Mouse (Mus musculus) kidney, postnatal 0 days (tissue): ENCODE data around the gene Ctc1. TPM values are rescaled to one million over a fixed set of nuclear protein-coding genes. Genes with fewer than 3 reads are reported as not detected.

Experiments
- ATAC-seq: fragments of 200-750 bp; cut with Nextera tagmentation; replicated peaks from 2 replicates; pipeline ENCODE4 v1.8.0; 2017; ENCODE audit warnings: low read depth, moderate number of reproducible peaks, moderate TSS enrichment, moderate library complexity; ENCODE audit not compliant: low FRiP score
- DNase-seq: peaks from one replicate; pipeline ENCODE4 v3.0.0-alpha.2; 2016; ENCODE audit warnings: low spot score
- H3K27ac ChIP-seq: fragments of 300-500 bp; sonication (generic); 2 replicates; pipeline ENCODE4 v1.5.1; 2014; ENCODE audit warnings: mild to moderate bottlenecking
- H3K27me3 ChIP-seq: fragments of 300-500 bp; sonication (generic); 2 replicates; pipeline ENCODE4 v1.6.1; 2014; ENCODE audit warnings: low read length, mixed read lengths; ENCODE audit not compliant: insufficient read depth
- H3K36me3 ChIP-seq: fragments of 300-500 bp; sonication (generic); 2 replicates; pipeline ENCODE4 v1.6.1; 2014; ENCODE audit warnings: low read length, mixed read lengths; ENCODE audit not compliant: insufficient read depth
- H3K4me1 ChIP-seq: fragments of 300-500 bp; sonication (generic); replicated peaks from 2 replicates; pipeline ENCODE4 v1.6.1; 2014; ENCODE audit warnings: antibody characterized with exemption, low read length, mixed read lengths; ENCODE audit not compliant: insufficient read depth
- H3K4me2 ChIP-seq: fragments of 300-500 bp; sonication (generic); 2 replicates; pipeline ENCODE4 v1.6.1; 2014; ENCODE audit warnings: mild to moderate bottlenecking, low read length, moderate library complexity, mixed read lengths
- H3K4me3 ChIP-seq: fragments of 300-500 bp; sonication (generic); replicated peaks from 2 replicates; pipeline ENCODE4 v1.5.1; 2014; ENCODE audit warnings: low read depth, low read length
- H3K9ac ChIP-seq: fragments of 300-500 bp; sonication (generic); 2 replicates; pipeline ENCODE4 v1.6.1; 2014; ENCODE audit warnings: low read depth, low read length
- H3K9me3 ChIP-seq: fragments of 300-500 bp; sonication (generic); replicated peaks from 2 replicates; pipeline ENCODE4 v1.6.1; 2016; ENCODE audit warnings: low read length, inconsistent platforms, mixed read lengths
- CTCF ChIP-seq: IDR thresholded peaks from 2 replicates; pipeline ENCODE4 v1.5.1; 2016; ENCODE audit warnings: antibody characterized with exemption, low read depth, mild to moderate bottlenecking, moderate library complexity
- WGBS: fragments of 180-500 bp; shearing (Covaris S2); extraction: QIAGEN DNeasy Blood & Tissue Kit; methylation state at CpG from one replicate; pipeline ENCODE4 v1.1.7; 2014; 5-methylcytosine and 5-hydroxymethylcytosine counted together
- polyA plus RNA-seq: library from polyadenylated mRNA; unstranded; fragments of >200 nt; fragmentation: Nextera tagmentation; extraction: Ambion mirVana; gene quantifications from 2 replicates; pipeline ENCODE4 v1.2.1, GENCODE M21; 2015

The Ctc1 gene
- polyA plus RNA-seq, 1 experiment from 2014 or later, result 27.6 TPM

- no peaks in the 10 kb centered on the region for H3K9me3 ChIP-seq
- 39% methylated on average over 6 of the region's 6 CpGs for WGBS
- no peaks in the 10 kb centered on the region for H3K27me3 ChIP-seq
- TF ChIP-seq CTCF, result no peak
- H3K4me2 ChIP-seq, result no peak overlapping the region
- H3K27ac ChIP-seq, result peak overlapping the region; percentile 80; the same call in 1 of the 2 replicates
- H3K4me3 ChIP-seq, result no peak overlapping the region
- no peak for DNase-seq
- no peak for ATAC-seq
- no peaks in the 10 kb centered on the region for H3K36me3 ChIP-seq
- no peak overlapping the region for H3K9ac ChIP-seq
- peaks cover 11% of the 10 kb centered on the region; the same call in 1 of the 2 replicates for H3K4me1 ChIP-seq
Observed at GRCm38 (mm10) chr11:69073951-69074775, 58.5 kb downstream of the Ctc1 start.

- no peak for TF ChIP-seq CTCF
- Histone ChIP-seq H3K4me2 (no peak overlapping the region), H3K9me3 (no peaks in the 10 kb centered on the region), H3K9ac (no peak overlapping the region), H3K36me3 (no peaks in the 10 kb centered on the region), H3K4me1 (peaks cover 11% of the 10 kb centered on the region; the same call in 1 of the 2 replicates), H3K4me3 (no peak overlapping the region), H3K27me3 (no peaks in the 10 kb centered on the region), H3K27ac (no peak overlapping the region)
- no peak for DNase-seq
- ATAC-seq, result no peak
- WGBS, result 56% methylated on average over 2 of the region's 2 CpGs
Observed at GRCm38 (mm10) chr11:69074776-69075069, 59.0 kb downstream of the Ctc1 start.

GRCm38 (mm10) chr11:69075764-69076479, 60.2 kb downstream of the Ctc1 start:
- DNase-seq, result no peak

GRCm38 (mm10) chr11:69076572-69076971, 60.9 kb downstream of the Ctc1 start:
- no peaks in the 10 kb centered on the region for H3K4me1 ChIP-seq
- H3K4me2 ChIP-seq, result no peak overlapping the region
- TF ChIP-seq CTCF, result no peak
- ATAC-seq (no peak), DNase-seq (no peak)
- no peak overlapping the region for H3K4me3 ChIP-seq
- WGBS, result 69% methylated on average over 5 of the region's 5 CpGs
- H3K9ac ChIP-seq, result no peak overlapping the region
- no peak overlapping the region for H3K27ac ChIP-seq
- H3K36me3 ChIP-seq, result no peaks in the 10 kb centered on the region
- H3K9me3 ChIP-seq, result no peaks in the 10 kb centered on the region
- H3K27me3 ChIP-seq, result no peaks in the 10 kb centered on the region

More at GRCm38 (mm10) chr11:69075764-69076479, 60.2 kb downstream of the Ctc1 start:
- H3K4me3 ChIP-seq, result no peak overlapping the region
- no peak for TF ChIP-seq CTCF
- 62% methylated on average over 8 of the region's 9 CpGs for WGBS
- no peak overlapping the region for H3K27ac ChIP-seq
- peaks cover 6% of the 10 kb centered on the region; the same call in 1 of the 2 replicates for H3K4me1 ChIP-seq
- H3K27me3 ChIP-seq, result no peaks in the 10 kb centered on the region
- H3K36me3 ChIP-seq, result no peaks in the 10 kb centered on the region
- ATAC-seq, result no peak
- no peaks in the 10 kb centered on the region for H3K9me3 ChIP-seq
- H3K4me2 ChIP-seq, result no peak overlapping the region
- no peak overlapping the region for H3K9ac ChIP-seq

GRCm38 (mm10) chr11:69077316-69077715, 61.6 kb downstream of the Ctc1 start:
- Histone ChIP-seq H3K27ac (no peak overlapping the region), H3K9ac (no peak overlapping the region), H3K4me1 (no peaks in the 10 kb centered on the region), H3K4me3 (no peak overlapping the region), H3K9me3 (no peaks in the 10 kb centered on the region), H3K27me3 (no peaks in the 10 kb centered on the region), H3K36me3 (no peaks in the 10 kb centered on the region), H3K4me2 (no peak overlapping the region)
- 73% methylated on average over 9 of the region's 9 CpGs for WGBS
- ATAC-seq (no peak), DNase-seq (no peak)
- TF ChIP-seq CTCF, result no peak

GRCm38 (mm10) chr11:69078041-69078440, 62.3 kb downstream of the Ctc1 start:
- TF ChIP-seq CTCF, result no peak
- H3K36me3 ChIP-seq, result no peaks in the 10 kb centered on the region
- H3K4me2 ChIP-seq, result no peak overlapping the region
- no peak overlapping the region for H3K4me3 ChIP-seq
- no peak overlapping the region for H3K27ac ChIP-seq
- 53% methylated on average over 6 of the region's 6 CpGs for WGBS
- H3K9ac ChIP-seq, result no peak overlapping the region
- ATAC-seq, result no peak
- no peaks in the 10 kb centered on the region for H3K27me3 ChIP-seq
- H3K9me3 ChIP-seq, result no peaks in the 10 kb centered on the region
- no peaks in the 10 kb centered on the region for H3K4me1 ChIP-seq
- no peak for DNase-seq
